Mouse (Mus musculus) right cerebral cortex, postnatal 4 days (tissue): ENCODE results near the gene Sgsm2.
"Not testable (repeated sequence)": the region's sequence is repeated elsewhere in the genome, so short reads cannot be mapped to it uniquely, and the experiment has no call there.

Experiments
- DNase-seq: peaks from one replicate; pipeline ENCODE4 v3.0.0-alpha.2; 2022

Sgsm2 gene

GRCm38 (mm10) chr11:74827791-74828403, 69.0 kb downstream of the Sgsm2 start:
- DNase-seq: no peak

GRCm38 (mm10) chr11:74826702-74827101, 70.2 kb downstream of the Sgsm2 start:
- no peak for DNase-seq

GRCm38 (mm10) chr11:74826151-74826550, 70.7 kb downstream of the Sgsm2 start:
- no peak for DNase-seq

GRCm38 (mm10) chr11:74822746-74823440, 74.0 kb downstream of the Sgsm2 start:
- DNase-seq: no peak

GRCm38 (mm10) chr11:74821463-74821862, 75.4 kb downstream of the Sgsm2 start:
- DNase-seq: no peak

- no peak for DNase-seq
Observed at GRCm38 (mm10) chr11:74820921-74821320, 75.9 kb downstream of the Sgsm2 start.

GRCm38 (mm10) chr11:74815795-74816194, 81.1 kb downstream of the Sgsm2 start:
- DNase-seq: no peak

GRCm38 (mm10) chr11:74811538-74811937, 85.3 kb downstream of the Sgsm2 start:
- DNase-seq: no peak

DNA sequence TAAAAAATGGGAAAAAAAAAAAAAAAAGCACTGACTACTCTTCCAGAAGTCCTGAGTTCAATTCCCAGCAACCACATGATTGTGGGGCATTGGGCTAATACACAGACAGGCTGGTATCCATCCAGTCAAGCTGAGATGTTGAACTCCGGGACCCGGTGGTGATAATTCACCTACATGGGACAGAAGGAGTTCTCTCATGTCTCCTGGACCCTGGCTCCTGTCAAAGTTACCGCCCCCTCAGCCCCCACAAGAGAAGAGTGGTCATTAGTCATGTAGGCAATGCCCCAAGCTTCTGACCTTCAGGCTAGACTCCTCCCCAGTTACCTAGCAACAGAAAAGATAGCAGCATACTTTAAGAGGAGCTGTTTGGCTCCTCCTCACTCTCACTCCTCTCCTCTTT, 85.8 kb downstream of the Sgsm2 start:
- not testable (repeated sequence) for DNase-seq

GRCm38 (mm10) chr11:74810134-74810533, 86.7 kb downstream of the Sgsm2 start:
- no peak for DNase-seq

GRCm38 (mm10) chr11:74808251-74808853, 88.5 kb downstream of the Sgsm2 start:
- DNase-seq: no peak

DNA sequence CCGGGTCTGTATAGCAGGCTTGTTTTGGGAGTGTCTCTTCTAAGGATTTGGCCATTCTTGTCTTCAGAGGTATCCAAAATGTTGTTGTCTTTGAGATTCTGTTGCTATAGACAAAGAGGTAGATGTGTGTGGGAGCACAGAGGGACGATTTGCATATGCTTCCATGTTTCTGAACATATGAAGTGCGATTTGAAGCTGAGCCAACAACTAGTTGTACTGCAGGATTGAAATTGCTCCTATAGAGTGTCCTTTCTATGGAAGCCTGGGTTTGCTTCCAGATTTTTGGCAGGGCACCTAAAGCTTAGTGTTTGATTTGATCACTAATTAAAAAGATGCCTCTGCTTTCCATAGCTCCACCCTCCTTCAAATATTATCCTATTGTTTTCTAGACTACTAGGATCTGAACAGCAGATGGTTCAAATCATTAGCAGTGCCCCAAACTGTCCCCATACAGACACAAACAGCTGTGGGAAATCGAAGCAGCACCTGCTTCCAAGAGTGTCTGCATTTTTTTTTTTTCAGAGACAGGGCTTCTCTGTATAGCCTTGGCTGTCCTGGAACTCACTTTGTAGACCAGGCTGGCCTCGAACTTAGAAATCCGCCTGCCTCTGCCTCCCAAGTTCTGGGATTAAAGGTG, 89.5 kb downstream of the Sgsm2 start:
- DNase-seq: no peak

DNA sequence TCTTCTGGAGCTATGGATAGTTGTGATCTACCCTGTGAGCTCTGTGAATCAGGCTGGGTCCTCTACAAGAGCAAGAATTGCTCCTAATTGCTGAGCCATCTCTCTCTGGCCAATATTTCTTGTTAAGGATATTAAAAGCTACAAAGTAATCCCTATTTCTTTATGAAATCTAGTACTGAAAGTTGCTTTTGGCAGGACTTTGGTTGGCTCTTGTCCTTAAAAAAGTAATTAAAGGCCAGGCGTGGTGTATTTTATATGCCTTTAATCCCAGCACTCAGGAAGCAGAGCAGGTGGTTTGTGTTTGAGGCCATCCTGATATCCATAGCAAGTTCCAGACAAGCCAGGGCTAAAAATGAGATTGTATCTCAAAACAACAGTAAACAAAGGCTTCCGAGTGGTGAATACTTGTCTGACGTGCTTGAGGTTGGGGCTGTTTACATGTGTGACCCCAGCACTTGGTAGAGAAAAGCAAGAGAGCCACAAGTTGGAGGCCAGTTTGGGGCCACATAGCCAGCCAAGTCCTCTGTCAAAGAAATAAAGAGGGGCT, 92.7 kb downstream of the Sgsm2 start:
- no peak for DNase-seq

DNA sequence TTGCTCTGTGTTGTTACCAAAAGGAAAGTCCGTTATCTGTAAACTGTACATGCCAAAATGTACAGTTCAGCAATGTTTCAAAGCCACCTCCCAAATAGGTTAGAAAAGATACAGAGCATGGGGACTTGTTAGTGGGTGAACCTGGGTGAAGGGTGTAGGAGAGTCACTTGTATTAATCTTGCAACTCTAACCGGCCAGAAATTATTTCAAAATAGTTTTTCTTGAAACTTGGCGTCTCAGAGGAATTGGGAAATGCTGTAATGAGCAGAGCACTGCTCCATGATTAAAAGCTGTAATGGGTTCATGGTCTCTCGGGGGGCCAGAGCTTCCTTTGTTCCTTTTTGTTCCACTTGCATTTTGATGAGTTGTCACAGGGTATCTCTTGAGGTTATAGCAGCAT, 96.2 kb downstream of the Sgsm2 start:
- no peak for DNase-seq
